Mouse (Mus musculus) midbrain, postnatal 0 days (tissue): Measurements from ENCODE around the gene Stambp. TPM values are rescaled to one million over a fixed set of nuclear protein-coding genes. Genes with fewer than 3 reads are reported as not detected.

Experiments used
- ATAC-seq: fragments of 200-750 bp; cut with Nextera tagmentation; 2 replicates; pipeline ENCODE4 v1.8.0; 2017; ENCODE audit warnings: moderate number of reproducible peaks, mild to moderate bottlenecking, moderate TSS enrichment, moderate library complexity; ENCODE audit not compliant: low FRiP score
- DNase-seq: peaks from one replicate; pipeline ENCODE4 v3.0.0-alpha.2; 2015; ENCODE audit warnings: low spot score
- H3K27ac ChIP-seq: fragments of 300-500 bp; sonication (generic); 2 replicates; pipeline ENCODE4 v1.5.1; 2014; ENCODE audit warnings: low read depth, mild to moderate bottlenecking, low read length, mixed read lengths
- H3K27me3 ChIP-seq: fragments of 300-500 bp; sonication (generic); 2 replicates; pipeline ENCODE4 v1.6.1; 2014; ENCODE audit warnings: low read length, control low read depth, mixed read lengths; ENCODE audit not compliant: insufficient read depth
- H3K36me3 ChIP-seq: fragments of 300-500 bp; sonication (generic); 2 replicates; pipeline ENCODE4 v1.6.1; 2014; ENCODE audit warnings: low read length, control low read depth, mixed read lengths; ENCODE audit not compliant: insufficient read depth
- H3K4me1 ChIP-seq: fragments of 300-500 bp; sonication (generic); 2 replicates; pipeline ENCODE4 v1.6.1; 2014; ENCODE audit warnings: mild to moderate bottlenecking, control low read depth, antibody characterized with exemption, low read length, mixed read lengths; ENCODE audit not compliant: insufficient read depth
- H3K4me2 ChIP-seq: fragments of 300-500 bp; sonication (generic); 2 replicates; pipeline ENCODE4 v1.6.1; 2014; ENCODE audit warnings: low read depth, mild to moderate bottlenecking, low read length, mixed read lengths; ENCODE audit not compliant: poor library complexity, severe bottlenecking
- H3K4me3 ChIP-seq: fragments of 300-500 bp; sonication (generic); 2 replicates; pipeline ENCODE4 v1.5.1; 2014; ENCODE audit warnings: low read depth, mild to moderate bottlenecking, low read length, moderate library complexity
- H3K9ac ChIP-seq: fragments of 300-500 bp; sonication (generic); replicated peaks from 2 replicates; pipeline ENCODE4 v1.6.1; 2014; ENCODE audit warnings: mild to moderate bottlenecking, low read length, moderate library complexity, mixed read lengths; ENCODE audit not compliant: poor library complexity, severe bottlenecking
- H3K9me3 ChIP-seq: fragments of 300-500 bp; sonication (generic); 2 replicates; pipeline ENCODE4 v1.6.1; 2016; ENCODE audit warnings: low read length, control low read depth
- CTCF ChIP-seq: IDR thresholded peaks from 2 replicates; pipeline ENCODE4 v1.5.1; 2016; ENCODE audit warnings: antibody characterized with exemption, mild to moderate bottlenecking
- WGBS: fragments of 180-500 bp; shearing (Covaris S2); extraction: QIAGEN DNeasy Blood & Tissue Kit; methylation state at CpG from one replicate; pipeline ENCODE4 v1.1.7; 2014; 5-methylcytosine and 5-hydroxymethylcytosine counted together
- polyA plus RNA-seq: library from polyadenylated mRNA; unstranded; fragments of >200 nt; fragmentation: Nextera tagmentation; extraction: Ambion mirVana; gene quantifications from 2 replicates; pipeline ENCODE4 v1.2.1, GENCODE M21; 2015
- total RNA-seq: library from RNA; depleted of rRNA; stranded (reverse); fragments of >200 nt; gene quantifications from 2 replicates; pipeline ENCODE4 v1.2.3, GENCODE M21; 2014

Gene Stambp
- total and polyA plus RNA-seq, 2 experiments from 2014 or later, result 18.3 to 72.2 TPM

DNA sequence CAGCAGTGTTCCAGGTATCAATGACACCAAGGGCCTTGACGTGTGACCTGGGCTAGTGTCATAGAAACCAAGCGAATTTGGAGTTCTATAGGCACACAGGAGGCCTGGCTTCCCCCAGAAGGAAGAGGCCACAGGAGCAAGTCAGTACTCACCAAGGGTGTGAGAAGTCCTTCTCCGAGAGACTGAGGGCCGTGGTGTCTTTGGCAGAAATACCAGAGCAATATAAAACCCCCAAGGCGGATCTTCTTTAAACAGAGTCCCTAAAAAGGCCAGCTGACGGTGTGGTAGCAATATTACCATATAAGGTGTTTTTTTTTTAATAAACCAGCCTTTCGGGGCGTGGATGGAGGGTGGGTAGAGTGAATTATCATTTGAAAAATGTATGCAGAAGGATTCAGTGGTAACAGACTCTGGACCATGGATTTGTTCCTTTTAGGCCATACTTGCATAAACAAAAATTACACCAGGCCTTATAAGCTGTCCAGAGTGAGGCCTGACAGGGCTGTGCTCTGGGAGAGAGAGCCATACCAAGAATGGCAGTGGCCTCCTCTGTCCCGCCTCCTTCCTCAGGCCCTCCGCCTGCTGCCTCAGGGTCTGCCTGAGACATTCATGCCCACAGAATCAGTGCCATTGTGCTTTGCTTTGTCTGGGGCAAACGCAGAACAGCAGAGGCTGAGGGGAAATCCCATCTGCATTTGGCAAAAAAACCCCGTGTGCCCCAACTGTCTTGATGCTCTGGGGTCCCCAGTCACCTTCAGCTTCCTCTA lies 36.3 kb downstream of the Stambp start, which contains the start of gene Actg2:
Actg2 (minus strand) TSS at position 238 of the 767 bp plus-strand sequence.
- DNase-seq, result no peak
- no peak within 1 kb of the TSS for H3K27ac ChIP-seq
- H3K9ac ChIP-seq, result no peak within 1 kb of the TSS
- H3K4me2 ChIP-seq, result no peak within 1 kb of the TSS
- WGBS, result 60% methylated on average over 12 of the region's 12 CpGs
- no peak within 1 kb of the TSS for H3K4me3 ChIP-seq
- ATAC-seq, result no peak
- H3K9me3 ChIP-seq, result no peaks in the 10 kb centered on the region
- H3K4me1 ChIP-seq, result no peaks in the 10 kb centered on the region
- H3K36me3 ChIP-seq, result no peaks in the 10 kb centered on the region
- no peaks in the 10 kb centered on the region for H3K27me3 ChIP-seq
- no peak for TF ChIP-seq CTCF

GRCm38 (mm10) chr6:83532608-83533007 lies 39.9 kb downstream of the Stambp start:
- no peaks in the 10 kb centered on the region for H3K36me3 ChIP-seq
- H3K4me3 ChIP-seq, result no peak overlapping the region
- H3K4me1 ChIP-seq, result no peaks in the 10 kb centered on the region
- no peak for DNase-seq
- no peaks in the 10 kb centered on the region for H3K9me3 ChIP-seq
- H3K27me3 ChIP-seq, result no peaks in the 10 kb centered on the region
- ATAC-seq, result no peak
- WGBS, result 69% methylated on average over 2 of the region's 2 CpGs
- no peak overlapping the region for H3K27ac ChIP-seq
- no peak overlapping the region for H3K4me2 ChIP-seq
- TF ChIP-seq CTCF, result no peak
- H3K9ac ChIP-seq, result no peak overlapping the region

DNA sequence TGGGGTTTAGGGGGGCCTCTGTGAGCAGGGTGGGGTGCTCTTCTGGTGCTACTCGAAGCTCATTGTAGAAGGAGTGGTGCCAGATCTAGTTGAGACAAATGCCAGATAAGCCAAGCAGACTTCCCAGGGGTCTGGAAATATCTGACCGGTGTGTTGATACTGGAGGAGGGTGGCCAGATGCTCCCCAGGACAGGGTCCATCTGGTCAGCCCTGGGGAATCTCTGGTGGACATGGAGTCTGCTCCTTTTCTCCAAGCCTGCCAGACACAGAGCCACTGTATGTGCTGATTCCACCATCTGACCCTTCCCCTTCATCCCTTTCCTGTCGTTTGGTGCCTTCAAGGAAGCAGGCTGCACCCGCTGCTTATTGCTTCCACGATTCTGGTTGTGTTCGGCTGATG lies 49.3 kb downstream of the Stambp start:
- no peak overlapping the region for H3K9ac ChIP-seq
- WGBS, result 78% methylated on average over 6 of the region's 6 CpGs

DNA sequence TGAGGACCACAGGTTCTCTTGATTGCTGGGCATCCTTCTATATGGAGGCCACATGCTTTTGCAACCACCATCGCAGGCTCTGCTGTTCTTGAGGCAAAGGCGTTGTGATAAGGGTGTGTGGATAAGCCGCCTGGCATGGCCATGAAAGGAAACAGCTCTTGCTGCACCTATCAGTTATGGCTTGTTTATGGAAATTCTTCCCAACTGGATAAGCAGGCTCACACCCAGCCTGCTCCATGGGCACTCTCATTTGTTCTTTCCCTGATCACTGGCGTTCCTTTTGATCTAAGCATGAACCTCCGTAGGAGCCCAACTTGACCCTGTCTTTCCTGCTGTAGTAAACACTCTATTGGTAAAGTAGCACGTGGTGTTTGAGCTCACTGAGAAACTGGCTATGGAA lies 50.7 kb downstream of the Stambp start:
- no peak for DNase-seq
- Histone ChIP-seq H3K4me1 (no peaks in the 10 kb centered on the region), H3K4me3 (no peak overlapping the region), H3K27me3 (no peaks in the 10 kb centered on the region), H3K4me2 (no peak overlapping the region), H3K36me3 (no peaks in the 10 kb centered on the region), H3K27ac (no peak overlapping the region), H3K9ac (no peak overlapping the region), H3K9me3 (no peaks in the 10 kb centered on the region)
- no peak for ATAC-seq
- 79% methylated on average over 6 of the region's 6 CpGs for WGBS
- no peak for TF ChIP-seq CTCF

More for the DNA sequence above, 49.3 kb downstream of the Stambp start:
- Histone ChIP-seq H3K27me3 (no peaks in the 10 kb centered on the region), H3K4me1 (no peaks in the 10 kb centered on the region), H3K4me3 (no peak overlapping the region), H3K27ac (no peak overlapping the region), H3K36me3 (no peaks in the 10 kb centered on the region), H3K9me3 (no peaks in the 10 kb centered on the region), H3K4me2 (no peak overlapping the region)
- TF ChIP-seq CTCF, result no peak
- DNase-seq, result no peak
- no peak for ATAC-seq

- no peak for TF ChIP-seq CTCF
- no peak for ATAC-seq
- H3K36me3 ChIP-seq, result no peaks in the 10 kb centered on the region
- no peak for DNase-seq
- H3K27ac ChIP-seq, result no peak overlapping the region
- 88% methylated on average over 3 of the region's 3 CpGs for WGBS
- no peak overlapping the region for H3K4me2 ChIP-seq
- no peaks in the 10 kb centered on the region for H3K4me1 ChIP-seq
- H3K4me3 ChIP-seq, result no peak overlapping the region
- H3K27me3 ChIP-seq, result 0 out of 2 replicates have a peak, but pooled peaks cover 5% of the 10 kb centered on the region
- H3K9me3 ChIP-seq, result no peaks in the 10 kb centered on the region
- no peak overlapping the region for H3K9ac ChIP-seq
Measured at GRCm38 (mm10) chr6:83518637-83519036, 53.9 kb downstream of the Stambp start.

DNA sequence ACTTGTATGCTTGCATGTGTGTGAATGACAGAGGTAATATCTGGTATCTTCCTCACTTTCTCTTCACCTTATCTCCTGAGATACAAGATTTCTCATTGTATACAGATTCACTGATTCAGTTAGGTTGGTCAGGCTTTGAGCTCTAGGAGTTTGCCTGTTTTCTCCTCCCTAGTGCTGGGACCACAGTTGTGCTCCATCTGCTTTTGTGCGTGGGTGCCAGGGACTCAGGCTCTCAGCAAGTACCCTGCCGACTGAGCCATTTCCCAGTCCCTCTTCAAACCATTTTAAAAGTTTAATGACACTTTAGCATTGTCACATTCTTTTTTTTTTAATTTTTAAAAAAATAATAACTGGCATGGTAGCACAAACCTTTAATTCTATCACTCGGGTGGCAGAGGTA lies 57.4 kb downstream of the Stambp start:
- H3K27me3 ChIP-seq, result 0 out of 2 replicates have a peak, but pooled peaks cover 5% of the 10 kb centered on the region
- H3K9ac ChIP-seq, result no peak overlapping the region
- H3K4me1 ChIP-seq, result no peaks in the 10 kb centered on the region
- WGBS, result 78% methylated on average over 3 of the region's 3 CpGs
- H3K4me2 ChIP-seq, result no peak overlapping the region
- H3K36me3 ChIP-seq, result no peaks in the 10 kb centered on the region
- ATAC-seq (no peak), DNase-seq (no peak)
- TF ChIP-seq CTCF, result no peak
- no peaks in the 10 kb centered on the region for H3K9me3 ChIP-seq
- H3K4me3 ChIP-seq, result no peak overlapping the region
- no peak overlapping the region for H3K27ac ChIP-seq
